36 mouse cellular contexts compared by ENCODE assay signal in genomic region chr5:123226851-123227250, GRCm38 (mm10). TPM values are rescaled to one million over a fixed set of nuclear protein-coding genes. Genes with fewer than 3 reads are reported as not detected.
"Had no signal": no experiment of that assay in that cellular context is flagged by ENCODE, and none has a peak within 500 bp of the region (broad histone marks: within the 10 kb centered on the region; RNA-seq: fewer than 3 reads in every experiment).

No protein-coding gene starts in this region.

- H3K27me3 ChIP-seq: forebrain, embryonic 15.5 days; heart, embryonic 13.5 days; heart, embryonic 15.5 days; hindbrain, embryonic 13.5 days; hindbrain, embryonic 15.5 days; kidney, embryonic 15.5 days; limb, embryonic 12.5 days had no signal

- H3K9ac ChIP-seq: forebrain, embryonic 15.5 days; forebrain, postnatal 0 days; heart, embryonic 13.5 days; heart, embryonic 15.5 days; hindbrain, embryonic 13.5 days; hindbrain, embryonic 15.5 days; kidney, embryonic 15.5 days; limb, embryonic 12.5 days; liver, embryonic 14.5 days had no signal

- DNase-seq: forebrain, postnatal 0 days; gastrocnemius, postnatal 14 days; gastrocnemius, postnatal 36 days; heart, adult 18-20 months; heart, postnatal 14 days; heart, postnatal 36 days; kidney, adult 11 months; kidney, adult 2 months; kidney, adult 9 months; kidney, postnatal 14 days; kidney, postnatal 36 days; layer of hippocampus, adult 9-11 months; layer of hippocampus, postnatal 36 days had no signal

- H3K27ac ChIP-seq: forebrain, embryonic 15.5 days; heart, embryonic 13.5 days; heart, embryonic 15.5 days; hindbrain, embryonic 13.5 days; hindbrain, embryonic 15.5 days; hindbrain, postnatal 0 days; kidney, embryonic 15.5 days; kidney, postnatal 0 days; limb, embryonic 10.5 days; limb, embryonic 12.5 days had no signal

- H3K36me3 ChIP-seq: heart, embryonic 13.5 days; heart, embryonic 15.5 days had no signal

- H3K4me3 ChIP-seq: heart, embryonic 15.5 days; limb, embryonic 12.5 days had no signal

- H3K4me2 ChIP-seq: heart, embryonic 11.5 days had no signal

- ATAC-seq: forebrain, embryonic 15.5 days; hindbrain, postnatal 0 days; intestine, embryonic 16.5 days had no signal

- H3K9me3 ChIP-seq: forebrain, embryonic 15.5 days; heart, embryonic 13.5 days; heart, embryonic 15.5 days; hindbrain, embryonic 13.5 days; hindbrain, embryonic 15.5 days; kidney, embryonic 15.5 days; limb, embryonic 10.5 days; limb, embryonic 12.5 days had no signal

RNA-seq across cellular contexts. Expression of gene Wdr66, which starts 25.1 kb away (rescaled TPM):
- total RNA-seq: hematopoietic stem cell, adult 5-6 weeks had no signal

RNA-seq across cellular contexts. Expression of gene Hpd, which starts 44.3 kb away (rescaled TPM):
- total RNA-seq: forebrain, postnatal 0 days; gastrocnemius, postnatal 14 days; heart, postnatal 36 days; hematopoietic stem cell, adult 5-6 weeks; hindbrain, postnatal 0 days; layer of hippocampus, adult 18-20 months; layer of hippocampus, adult 8-10 months; layer of hippocampus, postnatal 14 days; layer of hippocampus, postnatal 36 days; left cerebral cortex, adult 8-10 months; left cerebral cortex, postnatal 10 days; left cerebral cortex, postnatal 36 days had no signal
- polyA plus RNA-seq: forebrain, embryonic 15.5 days; forebrain, postnatal 0 days; heart, embryonic 11.5 days; heart, embryonic 15.5 days; heart, postnatal 0 days; hindbrain, embryonic 11.5 days; hindbrain, embryonic 13.5 days; hindbrain, embryonic 15.5 days; hindbrain, postnatal 0 days; limb, embryonic 10.5 days; limb, embryonic 12.5 days; limb, embryonic 14.5 days had no signal
